Mouse (Mus musculus) hindlimb bud, embryonic 11.5 days (tissue): ENCODE results near the gene Atxn7l1.
"Not testable (repeated sequence)": the region's sequence is repeated elsewhere in the genome, so short reads cannot be mapped to it uniquely, and the experiment has no call there.

ENCODE experiments used
- DNase-seq: peaks from one replicate; pipeline ENCODE4 v3.0.0-alpha.2; 2012; ENCODE audit warnings: low read depth, low spot score; ENCODE audit errors: extremely low spot score

Atxn7l1 gene

DNA sequence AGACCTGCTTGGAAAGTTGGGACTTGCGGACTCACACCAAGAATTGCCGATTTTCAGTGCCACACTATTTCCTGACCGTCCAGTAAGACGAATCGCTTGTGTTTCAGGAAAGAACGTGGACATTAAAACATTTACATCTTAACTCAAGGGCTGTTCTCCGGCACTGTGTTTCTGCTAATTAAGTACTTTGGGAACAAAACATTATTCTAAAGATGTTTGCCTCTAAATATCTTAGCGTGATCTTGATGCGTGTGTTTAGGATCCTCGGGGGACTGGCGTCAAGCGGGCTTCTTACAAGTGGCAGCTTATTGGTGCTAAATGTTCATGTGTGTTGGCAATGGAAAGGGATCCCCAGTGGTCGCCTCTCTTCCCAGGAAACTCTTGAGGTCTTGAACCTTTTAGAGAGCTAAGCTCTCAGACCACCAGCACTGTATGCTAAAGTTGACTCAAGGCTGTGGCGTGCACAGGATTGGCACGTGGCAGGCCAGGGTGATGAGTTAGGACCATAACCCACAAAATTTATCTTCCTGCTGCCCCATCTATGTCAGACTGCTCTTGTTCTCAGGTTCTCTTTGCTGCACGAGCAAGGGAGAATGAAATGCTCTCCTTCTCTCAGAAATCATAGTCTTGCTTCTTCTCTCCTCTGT lies 2.2 kb downstream of the Atxn7l1 start:
- DNase-seq = no peak

- DNase-seq = no peak
These were observed 5.6 kb downstream of the Atxn7l1 start for GRCm38 (mm10) chr12:33153131-33153530.

DNA sequence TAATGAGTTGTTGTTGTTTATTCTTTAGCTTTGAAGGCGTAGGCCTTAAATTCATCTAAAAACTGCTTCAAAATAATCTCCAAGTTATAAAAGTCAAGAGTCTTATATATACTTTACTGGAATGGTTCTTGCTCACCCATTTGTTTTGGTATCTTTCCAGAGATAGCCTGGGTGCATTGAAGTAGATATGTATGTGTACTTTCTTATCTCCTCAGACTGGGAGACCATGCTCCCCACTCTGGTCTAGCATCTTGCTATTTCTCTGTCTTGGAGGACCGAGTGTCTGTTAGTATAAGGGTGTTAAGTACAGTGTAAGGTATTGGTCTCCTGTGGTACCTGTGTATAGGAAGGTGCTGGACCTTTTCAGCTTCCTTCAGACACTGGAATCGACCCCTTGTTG lies 6.4 kb downstream of the Atxn7l1 start:
- no peak for DNase-seq

- no peak for DNase-seq
These were observed 7.2 kb downstream of the Atxn7l1 start for GRCm38 (mm10) chr12:33154732-33155131.

DNA sequence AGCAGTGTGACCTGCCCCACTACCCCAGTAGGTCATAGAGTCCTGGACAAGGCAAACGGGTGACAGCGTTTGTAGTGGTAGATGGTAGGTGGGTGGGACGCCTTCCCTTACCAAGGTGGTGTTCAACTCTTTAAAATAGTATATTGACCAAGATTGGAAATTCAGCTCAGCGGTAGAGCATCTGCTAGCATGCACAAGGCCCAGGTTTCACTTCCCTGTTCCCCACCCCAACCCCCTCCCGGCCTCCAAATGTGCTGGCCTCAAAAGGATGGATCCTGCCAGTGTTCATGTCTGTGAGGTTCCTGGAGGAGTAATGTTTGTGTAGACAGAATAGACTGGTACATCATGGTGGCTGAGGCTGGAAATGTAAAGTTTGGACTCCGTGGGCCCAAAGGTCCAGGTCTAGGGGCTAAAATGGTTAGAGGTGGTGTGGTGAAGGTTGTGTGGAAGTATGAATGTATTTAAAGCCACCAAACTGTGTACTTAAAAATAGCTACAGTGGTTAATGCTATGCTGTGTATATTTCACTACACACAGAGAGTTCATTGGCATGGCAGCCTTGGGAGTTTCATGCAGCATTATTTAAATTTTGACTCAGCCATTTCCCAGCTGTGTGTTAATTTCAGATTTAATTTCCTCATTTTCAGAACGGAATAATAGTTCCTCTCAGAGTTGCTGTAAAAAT lies 9.0 kb downstream of the Atxn7l1 start:
- DNase-seq = no peak

GRCm38 (mm10) chr12:33158256-33158655 lies 10.8 kb downstream of the Atxn7l1 start:
- no peak for DNase-seq

GRCm38 (mm10) chr12:33160406-33160805 lies 12.9 kb downstream of the Atxn7l1 start:
- no peak for DNase-seq

- DNase-seq = no peak
These were observed 15.0 kb downstream of the Atxn7l1 start for GRCm38 (mm10) chr12:33162541-33162940.

- not testable (repeated sequence) for DNase-seq
These were observed 16.5 kb downstream of the Atxn7l1 start for GRCm38 (mm10) chr12:33164019-33164418.

DNA sequence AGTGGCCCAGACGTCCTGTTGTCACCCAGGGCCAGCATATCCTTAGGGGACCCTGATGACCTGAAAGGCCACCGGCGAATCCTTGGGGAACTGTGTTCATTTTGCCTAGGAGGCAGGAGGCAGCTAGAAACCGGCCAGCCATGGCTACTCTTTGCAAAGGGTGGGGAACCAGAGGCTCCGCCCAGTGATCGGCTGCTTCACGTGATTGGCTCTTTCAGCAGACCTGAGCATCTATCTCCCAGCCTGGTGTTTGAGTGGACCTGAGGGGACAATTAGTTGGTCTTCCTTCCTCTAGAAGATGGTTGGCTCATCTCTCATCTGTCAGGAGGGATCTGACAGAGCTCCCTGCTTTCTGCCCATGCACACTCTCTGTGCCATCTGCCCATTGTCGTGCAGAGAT lies 19.2 kb downstream of the Atxn7l1 start:
- no peak for DNase-seq

DNA sequence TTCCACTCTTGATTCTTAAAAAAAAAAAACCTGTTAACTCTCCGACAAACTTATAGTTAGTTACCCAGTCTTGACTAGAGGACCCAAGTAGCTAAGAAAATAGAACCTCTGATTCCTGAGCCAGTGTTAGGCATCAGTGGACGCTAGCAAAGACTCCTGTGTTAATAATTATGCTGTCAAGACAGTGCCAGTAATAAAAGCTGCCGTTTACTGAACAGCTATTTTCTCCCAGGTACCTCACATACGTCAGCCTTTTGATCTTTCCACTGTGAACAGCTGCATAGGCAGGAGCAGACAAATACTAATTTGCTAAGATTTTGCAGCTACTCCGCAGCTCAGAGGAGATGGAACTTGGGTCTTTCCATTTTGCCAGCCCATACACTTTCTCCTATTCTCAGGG lies 20.1 kb downstream of the Atxn7l1 start:
- no peak for DNase-seq

GRCm38 (mm10) chr12:33168491-33168890 lies 21.0 kb downstream of the Atxn7l1 start:
- DNase-seq = no peak

- DNase-seq = no peak
These were observed 22.4 kb downstream of the Atxn7l1 start for GRCm38 (mm10) chr12:33169777-33170494.

DNA sequence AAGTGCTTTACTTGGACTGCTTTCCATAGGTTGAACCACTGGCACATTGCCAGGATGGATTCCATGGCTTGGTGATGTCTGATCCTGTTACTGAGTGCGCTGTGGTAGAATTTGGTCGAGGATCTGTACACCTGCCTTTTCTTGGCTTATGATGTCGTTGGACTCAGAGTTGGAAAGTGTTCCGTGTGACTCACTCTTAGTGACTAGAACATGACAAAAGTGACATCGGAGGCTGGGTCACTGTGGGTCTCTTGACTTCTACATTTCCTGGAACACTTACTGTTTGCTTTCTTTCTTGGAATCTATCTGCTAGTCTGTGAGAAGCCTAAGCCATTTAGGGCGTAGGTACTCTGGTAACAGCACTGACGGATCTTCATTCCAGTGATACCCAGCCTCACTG lies 23.3 kb downstream of the Atxn7l1 start:
- DNase-seq = no peak

DNA sequence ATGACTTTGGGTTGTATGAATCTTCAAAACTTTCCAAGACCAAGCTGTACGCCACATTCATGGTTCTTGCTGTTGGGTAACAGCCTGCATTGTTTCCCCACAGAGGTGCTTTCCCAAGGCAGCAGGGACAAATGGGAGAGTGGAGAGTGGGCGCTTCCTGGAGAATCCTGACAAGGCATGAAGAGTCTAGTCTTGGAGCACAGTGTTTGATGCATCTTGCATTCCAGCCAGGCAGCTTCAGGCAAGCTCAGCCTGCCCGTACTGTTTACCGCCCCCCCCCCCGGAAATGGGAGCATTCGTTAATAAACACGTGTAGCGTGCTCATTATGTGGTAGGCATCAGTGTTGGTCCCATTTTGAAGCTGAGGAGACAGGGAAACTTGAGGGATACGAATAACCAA lies 25.4 kb downstream of the Atxn7l1 start:
- no peak for DNase-seq

GRCm38 (mm10) chr12:33173720-33174141 lies 26.2 kb downstream of the Atxn7l1 start:
- no peak for DNase-seq

DNA sequence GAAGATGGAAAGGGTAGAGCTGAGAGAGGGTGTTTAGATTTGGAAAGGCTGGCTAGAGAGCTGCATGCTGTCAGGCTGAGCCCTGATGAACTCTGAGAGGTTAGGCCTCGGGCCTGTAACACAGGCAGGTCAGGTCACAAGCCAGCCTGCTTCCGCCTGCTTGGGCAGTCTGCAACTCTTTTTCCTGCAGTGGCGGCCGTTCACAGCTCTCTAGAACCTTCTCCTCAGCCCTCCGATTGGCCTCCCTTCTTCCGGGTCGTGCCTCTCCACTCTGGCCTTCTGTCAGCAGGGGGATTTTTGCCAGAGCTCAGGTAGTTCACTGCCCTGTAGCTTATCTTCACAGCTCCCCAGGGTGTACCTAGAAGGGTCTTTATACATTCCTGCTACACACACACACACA lies 26.7 kb downstream of the Atxn7l1 start:
- no peak for DNase-seq

DNA sequence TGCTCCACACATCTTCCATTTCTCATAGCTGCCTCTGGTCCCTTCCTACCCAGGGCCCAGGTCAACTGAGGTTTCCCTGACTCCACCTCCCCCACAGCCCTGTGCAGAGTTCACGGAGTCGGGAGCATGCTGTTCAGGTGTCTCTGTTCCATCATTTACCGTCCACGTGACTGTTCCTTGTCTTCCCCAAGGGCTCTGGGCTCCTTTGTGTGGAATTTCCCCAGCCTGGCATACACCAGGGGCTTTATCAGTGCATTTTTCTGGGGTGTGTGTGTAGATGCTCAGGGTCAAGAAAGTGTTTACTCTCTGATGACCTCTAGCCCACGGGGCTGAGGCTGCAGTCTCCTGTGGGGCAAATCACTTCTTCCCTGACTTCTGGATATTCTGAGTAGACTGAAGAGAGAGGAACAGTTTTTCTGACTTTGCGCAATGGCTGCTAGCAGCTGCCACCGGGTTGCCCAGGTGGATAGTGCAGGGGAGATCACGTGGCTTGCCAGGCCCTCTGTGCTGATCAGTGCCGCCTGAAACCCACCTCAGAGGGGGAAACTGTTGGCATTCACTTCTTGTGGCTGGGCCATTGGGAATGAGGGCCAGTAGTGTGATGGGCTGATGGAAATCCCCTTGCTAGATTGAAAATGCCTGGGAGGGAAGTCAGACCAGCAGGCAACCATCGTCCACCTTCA lies 27.3 kb downstream of the Atxn7l1 start:
- no peak for DNase-seq

- no peak for DNase-seq
These were observed 28.4 kb downstream of the Atxn7l1 start for GRCm38 (mm10) chr12:33175621-33176554.

- DNase-seq = no peak
These were observed 29.0 kb downstream of the Atxn7l1 start for GRCm38 (mm10) chr12:33176555-33176900.

- no peak for DNase-seq
These were observed 32.9 kb downstream of the Atxn7l1 start for GRCm38 (mm10) chr12:33180421-33180820.
